Mouse (Mus musculus) megakaryocyte, embryonic 14.5 days (primary cell): ENCODE results near the gene Gucd1.

ENCODE experiments used
- FLI1 ChIP-seq: IDR thresholded peaks from 2 replicates; pipeline ENCODE4 v1.6.1; 2012; ENCODE audit warnings: low read length, inconsistent platforms, mixed read lengths
- GATA1 ChIP-seq: IDR thresholded peaks from 3 replicates; pipeline ENCODE4 v1.6.1; 2012; ENCODE audit warnings: mixed read lengths, low read length, inconsistent platforms, borderline replicate concordance

DNA sequence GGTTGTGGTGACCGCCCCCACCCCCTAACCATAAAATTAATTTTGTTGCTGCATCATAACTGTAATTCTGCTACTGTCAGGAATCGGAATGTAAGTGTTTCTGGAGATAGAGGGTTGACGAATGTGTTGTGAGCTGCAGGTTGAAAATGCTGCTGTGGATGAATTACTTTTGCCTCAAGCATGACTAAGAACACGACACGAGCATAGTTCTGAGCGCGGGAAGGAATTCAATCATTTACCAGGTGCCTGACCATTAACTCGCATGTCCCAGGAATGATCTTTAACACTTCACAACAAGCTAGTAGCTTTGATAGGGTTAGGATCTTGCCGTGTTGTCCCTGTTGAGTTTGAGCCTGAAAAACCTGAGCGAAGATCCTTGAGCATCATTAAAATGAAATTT is 180.5 kb downstream of the Gucd1 start:
- TF ChIP-seq GATA1, result no peak
- no peak for TF ChIP-seq FLI1
